Mouse (Mus musculus) forebrain, embryonic 11.5 days (tissue): ENCODE results near the gene Praf2. TPM values are rescaled to one million over a fixed set of nuclear protein-coding genes. Genes with fewer than 3 reads are reported as not detected.
"Not testable (repeated sequence)": the region's sequence is repeated elsewhere in the genome, so short reads cannot be mapped to it uniquely, and the experiment has no call there.

Experiments used
- ATAC-seq: fragments of 200-750 bp; cut with Nextera tagmentation; replicated peaks from 2 replicates; pipeline ENCODE4 v1.8.0; 2017; ENCODE audit warnings: moderate TSS enrichment; ENCODE audit not compliant: low FRiP score
- DNase-seq: peaks from one replicate; pipeline ENCODE4 v3.0.0-alpha.2; 2017; ENCODE audit warnings: low spot score
- H3K27ac ChIP-seq: fragments of 300-500 bp; sonication (generic); 2 replicates; pipeline ENCODE4 v1.5.1; 2014; ENCODE audit warnings: low read depth, low read length
- H3K27me3 ChIP-seq: fragments of 300-500 bp; sonication (generic); 2 replicates; pipeline ENCODE4 v1.6.1; 2014; ENCODE audit warnings: mild to moderate bottlenecking, low read length, mixed read lengths; ENCODE audit not compliant: control insufficient read depth, insufficient read depth
- H3K36me3 ChIP-seq: fragments of 300-500 bp; sonication (generic); 2 replicates; pipeline ENCODE4 v1.6.1; 2014; ENCODE audit warnings: mild to moderate bottlenecking, low read length, moderate library complexity, mixed read lengths; ENCODE audit not compliant: control insufficient read depth, insufficient read depth
- H3K4me1 ChIP-seq: fragments of 300-500 bp; sonication (generic); replicated peaks from 2 replicates; pipeline ENCODE4 v1.6.1; 2014; ENCODE audit warnings: low read length, mixed read lengths; ENCODE audit not compliant: control insufficient read depth, insufficient read depth
- H3K4me2 ChIP-seq: fragments of 300-500 bp; sonication (generic); 2 replicates; pipeline ENCODE4 v1.6.1; 2014; ENCODE audit warnings: low read depth, mild to moderate bottlenecking, low read length, moderate library complexity, mixed read lengths; ENCODE audit not compliant: severe bottlenecking
- H3K4me3 ChIP-seq: fragments of 300-500 bp; sonication (generic); 2 replicates; pipeline ENCODE4 v1.5.1; 2014; ENCODE audit warnings: low read depth, low read length
- H3K9ac ChIP-seq: fragments of 300-500 bp; sonication (generic); 2 replicates; pipeline ENCODE4 v1.6.1; 2014; ENCODE audit warnings: low read length
- H3K9me3 ChIP-seq: fragments of 300-500 bp; sonication (generic); 2 replicates; pipeline ENCODE4 v1.6.1; 2016; ENCODE audit warnings: low read length, mixed read lengths; ENCODE audit not compliant: control insufficient read depth
- WGBS: fragments of 180-500 bp; shearing (Covaris S2); extraction: QIAGEN DNeasy Blood & Tissue Kit; methylation state at CpG from one replicate; pipeline ENCODE4 v1.1.7; 2014; 5-methylcytosine and 5-hydroxymethylcytosine counted together
- polyA plus RNA-seq: library from polyadenylated mRNA; unstranded; fragments of >200 nt; fragmentation: Nextera tagmentation; extraction: Ambion mirVana; gene quantifications from 2 replicates; pipeline ENCODE4 v1.2.1, GENCODE M21; 2014

The Praf2 gene
- polyA plus RNA-seq, 1 experiment from 2014 or later, result 88.7 TPM

DNA sequence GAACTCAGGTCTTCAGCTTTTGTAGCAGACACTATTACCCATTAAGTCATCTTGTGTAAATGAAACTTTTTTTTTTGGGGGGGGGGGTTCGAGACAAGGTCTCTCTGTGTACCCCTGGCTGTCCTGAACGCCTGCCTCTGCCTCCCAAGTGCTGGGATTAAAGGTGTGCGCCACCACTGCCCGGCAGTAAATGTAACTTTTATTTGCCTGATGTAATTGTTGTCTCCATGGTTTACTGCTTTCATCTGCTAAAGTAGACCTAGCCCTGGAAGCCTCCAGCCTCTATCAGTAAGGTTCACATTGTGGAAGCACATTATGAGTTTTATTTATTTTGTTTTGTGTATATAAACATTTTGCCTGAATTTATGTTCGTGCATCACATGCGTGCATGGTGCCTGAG, 31.7 kb upstream of the Praf2 start:
- DNase-seq (no peak), ATAC-seq (peak; percentile 34)
- Histone ChIP-seq H3K27ac (no peak overlapping the region), H3K4me3 (no peak overlapping the region), H3K9me3 (no peaks in the 10 kb centered on the region), H3K36me3 (no peaks in the 10 kb centered on the region), H3K4me2 (peak overlapping the region; percentile 21; the same call in 1 of the 2 replicates), H3K27me3 (no peaks in the 10 kb centered on the region), H3K9ac (no peak overlapping the region), H3K4me1 (no peaks in the 10 kb centered on the region; the same call in 1 of the 2 replicates)
- 49% methylated on average over 6 of the region's 6 CpGs for WGBS

DNA sequence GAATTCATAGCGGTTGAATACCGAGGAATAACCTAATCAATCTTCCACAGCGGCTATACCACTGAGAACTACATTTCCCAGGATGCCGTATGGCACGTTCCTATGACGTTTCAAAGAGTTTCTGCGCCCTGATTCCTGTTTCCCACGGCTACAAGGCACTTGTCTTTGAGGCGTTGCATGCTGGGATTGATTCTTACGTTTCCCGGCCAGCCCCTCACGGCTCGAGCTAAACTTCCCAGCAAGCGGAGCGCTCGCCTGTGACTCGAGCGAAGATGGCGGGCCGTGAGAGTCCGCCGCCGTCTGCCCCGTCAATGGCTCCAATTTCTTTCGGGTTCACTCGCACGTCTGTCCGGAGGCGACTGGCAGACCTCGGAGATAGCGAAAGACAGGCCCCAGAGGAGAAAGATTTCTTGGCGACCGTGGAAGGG, 31.3 kb upstream of the Praf2 start, which contains the start of gene Gpkow:
Gene Gpkow (plus strand): TSS at position 178 of the 428 bp plus-strand sequence.
- H3K4me3 ChIP-seq, result peak within 1 kb of the TSS; percentile 49
- H3K4me2 ChIP-seq, result peak within 1 kb of the TSS; percentile 58
- 12% methylated on average over 33 of the region's 33 CpGs for WGBS
- DNase-seq (peak; percentile 84), ATAC-seq (peak; percentile 94)
- no peaks in the 10 kb centered on the region for H3K36me3 ChIP-seq
- no peaks in the 10 kb centered on the region for H3K27me3 ChIP-seq
- H3K9ac ChIP-seq, result peak within 1 kb of the TSS; percentile 50
- H3K4me1 ChIP-seq, result no peaks in the 10 kb centered on the region; the same call in 1 of the 2 replicates
- H3K27ac ChIP-seq, result no peak within 1 kb of the TSS
- no peaks in the 10 kb centered on the region for H3K9me3 ChIP-seq

DNA sequence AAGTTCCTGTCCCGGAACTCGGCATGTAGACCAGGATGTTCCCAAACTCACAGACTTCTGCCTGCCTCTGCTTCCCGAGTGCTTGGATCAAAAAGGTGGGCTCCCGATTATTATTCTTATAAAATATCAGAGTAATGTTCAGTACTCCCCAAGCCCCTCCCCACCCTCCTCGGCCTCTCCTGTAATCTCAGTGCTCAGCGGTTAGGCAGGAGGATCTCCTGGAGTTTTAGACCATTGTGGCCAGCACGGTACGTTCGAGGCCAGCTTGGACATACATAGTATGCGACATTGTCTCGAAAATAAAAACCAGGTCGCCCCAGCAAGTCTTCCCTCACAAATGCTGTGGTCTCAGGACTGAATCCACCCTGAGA, 14.5 kb upstream of the Praf2 start:
- Histone ChIP-seq H3K9ac (peak overlapping the region; percentile 32; the same call in 1 of the 2 replicates), H3K4me3 (peak overlapping the region; percentile 26), H3K4me2 (peak overlapping the region; percentile 43)
- DNase-seq, ATAC-seq, H3K36me3 ChIP-seq, H3K27ac ChIP-seq, H3K4me1 ChIP-seq, H3K27me3 ChIP-seq, H3K9me3 ChIP-seq: not testable (repeated sequence)
- WGBS, result 31% methylated on average over 5 of the region's 12 CpGs

DNA sequence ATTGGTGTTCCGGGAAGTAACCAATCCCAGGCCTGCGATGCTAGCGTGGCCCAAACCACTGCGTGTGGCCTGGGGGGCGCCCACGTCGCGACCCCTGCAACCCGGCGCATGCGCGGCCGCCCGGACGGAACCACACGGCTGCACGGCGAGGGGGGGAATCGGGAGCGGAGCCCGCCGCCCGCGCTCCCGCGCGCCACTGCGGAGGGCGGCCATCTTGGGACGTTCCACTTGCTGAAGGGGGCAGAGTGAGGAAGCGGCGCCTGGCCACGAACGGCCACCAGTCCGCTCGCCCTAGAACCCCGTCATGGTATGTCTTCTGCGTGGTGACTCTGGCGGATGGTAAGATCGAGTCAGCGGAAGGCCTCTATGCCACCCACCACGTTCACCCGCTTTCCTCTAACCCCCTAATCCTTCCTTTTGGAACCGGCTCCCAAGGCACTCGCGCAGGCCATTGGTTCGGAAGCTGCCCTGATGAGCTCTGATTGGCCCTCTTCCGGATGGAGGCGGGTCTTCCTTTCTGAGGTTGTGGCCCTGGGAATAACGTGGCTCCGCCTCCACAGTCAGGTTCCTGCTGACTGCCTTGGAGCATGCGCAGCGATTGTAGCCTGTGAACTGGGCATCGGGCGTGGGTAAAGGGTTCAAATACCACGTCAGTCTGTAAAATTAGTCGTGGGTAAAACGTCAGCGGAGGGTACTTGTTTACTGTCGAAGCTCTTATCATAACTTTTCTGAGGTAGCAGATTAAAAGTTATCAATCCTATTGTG, 13.9 kb upstream of the Praf2 start, which contains the start of gene Wdr45:
Gene Wdr45 (plus strand): TSS at position 199 of the 765 bp plus-strand sequence.
- H3K4me3 ChIP-seq, result peak within 1 kb of the TSS; percentile 26
- H3K36me3 ChIP-seq, H3K27me3 ChIP-seq, H3K9me3 ChIP-seq, H3K27ac ChIP-seq, H3K4me1 ChIP-seq: not testable (repeated sequence)
- H3K4me2 ChIP-seq, result peak within 1 kb of the TSS; percentile 43
- DNase-seq (peak; percentile 90), ATAC-seq (peak; percentile 97)
- H3K9ac ChIP-seq, result peak within 1 kb of the TSS; percentile 32; the same call in 1 of the 2 replicates
- 18% methylated on average over 37 of the region's 60 CpGs for WGBS

DNA sequence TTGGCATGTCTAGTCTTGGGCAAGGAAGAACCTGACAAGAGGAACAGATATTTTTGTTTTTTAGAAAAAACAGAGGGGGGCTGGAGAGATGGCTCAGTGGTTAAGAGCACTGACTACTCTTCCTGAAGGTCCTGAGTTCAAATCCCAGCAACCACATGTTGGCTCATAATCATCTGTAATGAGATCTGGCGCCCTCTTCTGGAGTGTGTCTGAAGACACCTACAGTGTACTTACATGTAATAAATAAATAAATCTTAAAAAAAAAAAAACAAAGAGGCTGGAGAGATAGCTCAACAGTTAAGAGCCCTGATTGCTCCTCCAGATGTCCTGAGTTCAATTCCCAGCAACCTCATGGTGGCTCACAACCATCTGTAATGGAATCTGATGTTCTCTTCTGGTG, 12.2 kb upstream of the Praf2 start:
- WGBS, result 38% methylated on average over 1 of the region's 1 CpGs
- not testable (repeated sequence) for ATAC-seq, H3K4me2 ChIP-seq, H3K4me3 ChIP-seq, H3K27me3 ChIP-seq, H3K36me3 ChIP-seq, H3K9ac ChIP-seq, H3K4me1 ChIP-seq, DNase-seq, H3K27ac ChIP-seq, H3K9me3 ChIP-seq

DNA sequence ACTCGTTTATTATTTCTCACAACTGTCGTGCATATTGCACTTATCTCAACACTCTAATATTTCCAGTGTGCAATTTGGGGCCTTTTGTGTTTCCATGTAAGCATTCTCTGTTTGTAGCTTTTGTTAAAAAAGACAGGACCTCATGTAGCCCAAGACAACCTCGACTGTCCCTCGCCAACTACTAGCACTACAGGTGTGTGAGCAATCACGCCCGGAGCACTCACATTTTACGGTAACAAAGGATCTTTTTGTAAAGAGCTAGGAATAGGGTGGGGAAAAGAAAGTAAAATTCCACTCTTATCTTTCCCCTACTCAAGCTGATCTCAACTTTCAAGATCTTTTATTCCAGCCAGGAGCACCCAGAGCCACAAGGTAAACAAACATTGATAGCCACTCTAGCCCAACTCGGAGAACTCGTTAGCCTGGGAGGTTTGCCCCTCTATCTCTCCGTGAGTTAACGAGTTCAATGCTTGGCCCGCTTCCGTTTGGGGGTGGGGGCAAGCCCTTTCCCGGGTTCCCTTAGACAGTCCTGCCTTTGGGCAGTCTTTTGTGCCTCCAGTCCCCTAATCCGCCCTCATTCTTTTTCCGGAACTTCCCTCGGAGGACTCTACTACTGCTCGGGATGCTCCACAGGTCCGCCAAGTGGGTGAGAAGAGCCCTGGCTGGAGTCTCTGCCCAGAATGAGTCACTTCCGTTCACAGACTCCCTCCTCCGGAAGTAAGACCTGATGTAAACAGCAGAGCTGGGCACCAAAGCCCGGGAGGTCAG, 6.5 kb upstream of the Praf2 start, which contains the start of gene Gm45208:
Gene Gm45208 (plus strand): TSS at position 732 of the 768 bp plus-strand sequence.
- H3K4me2 ChIP-seq, result peak within 1 kb of the TSS; percentile 57
- H3K4me1 ChIP-seq, result no peaks in the 10 kb centered on the region
- H3K9ac ChIP-seq, result peak within 1 kb of the TSS; percentile 63

DNA sequence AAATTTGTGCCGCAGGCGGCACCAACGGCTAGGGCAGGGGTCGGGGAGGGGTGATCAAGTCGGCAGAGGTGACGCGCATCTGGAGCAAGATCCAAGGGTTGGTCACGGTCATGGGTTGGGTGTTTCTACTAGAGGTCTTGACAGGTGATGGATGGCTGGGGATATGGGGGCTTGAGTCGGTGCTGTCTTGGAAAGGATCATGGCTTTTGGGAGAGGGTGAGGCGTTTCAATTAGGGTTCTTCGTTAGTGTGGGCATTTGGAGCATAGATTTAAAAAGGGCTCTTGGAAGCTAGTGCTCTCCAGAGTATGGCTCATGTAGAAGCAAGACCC, 6.0 kb upstream of the Praf2 start:
- Histone ChIP-seq H3K4me2 (peak overlapping the region; percentile 57), H3K9me3 (no peaks in the 10 kb centered on the region), H3K4me1 (no peaks in the 10 kb centered on the region), H3K36me3 (no peaks in the 10 kb centered on the region; the same call in 1 of the 2 replicates), H3K27me3 (no peaks in the 10 kb centered on the region), H3K27ac (0 out of 2 replicates have a peak overlapping the region, but pooled peaks have one; percentile 79), H3K9ac (peak overlapping the region; percentile 63), H3K4me3 (peak overlapping the region; percentile 46)
- WGBS, result 24% methylated on average over 11 of the region's 11 CpGs
- DNase-seq (no peak), ATAC-seq (no peak)

More for the DNA sequence above, 6.5 kb upstream of the Praf2 start, which contains the start of gene Gm45208:
- peak; percentile 82 for ATAC-seq
- H3K27me3 ChIP-seq, result no peaks in the 10 kb centered on the region
- H3K27ac ChIP-seq, result peak within 1 kb of the TSS; percentile 79
- WGBS, result 23% methylated on average over 22 of the region's 22 CpGs
- no peaks in the 10 kb centered on the region; the same call in 1 of the 2 replicates for H3K36me3 ChIP-seq
- H3K9me3 ChIP-seq, result no peaks in the 10 kb centered on the region
- H3K4me3 ChIP-seq, result peak within 1 kb of the TSS; percentile 46
- DNase-seq, result peak; percentile 72

DNA sequence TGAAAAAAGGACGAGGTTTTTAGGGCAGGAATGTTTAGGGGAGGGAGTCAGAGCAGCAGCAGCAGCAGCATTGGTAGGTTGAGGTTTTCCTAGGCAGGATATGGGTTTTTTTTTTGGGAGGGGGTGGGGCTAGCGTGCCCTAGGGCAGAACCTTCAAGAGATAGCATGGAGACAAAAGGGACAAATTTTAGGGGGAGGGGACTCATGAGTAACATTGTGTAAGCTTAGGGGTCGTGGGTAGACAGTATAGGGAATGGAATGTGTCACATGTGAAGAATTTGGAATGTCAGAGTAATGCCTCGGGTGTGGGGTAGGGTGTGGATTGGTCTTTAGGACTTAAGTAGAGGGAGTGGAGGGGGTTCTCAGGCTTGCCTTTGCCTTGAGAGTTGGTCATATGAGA, 5.5 kb upstream of the Praf2 start:
- 39% methylated on average over 4 of the region's 4 CpGs for WGBS
- H3K27ac ChIP-seq, result no peak overlapping the region
- ATAC-seq, result no peak

More for the DNA sequence above, 5.5 kb upstream of the Praf2 start:
- no peak for DNase-seq
- Histone ChIP-seq H3K27me3 (no peaks in the 10 kb centered on the region), H3K9me3 (no peaks in the 10 kb centered on the region), H3K9ac (no peak overlapping the region), H3K4me3 (peak overlapping the region; percentile 46), H3K4me1 (no peaks in the 10 kb centered on the region), H3K4me2 (peak overlapping the region; percentile 57), H3K36me3 (no peaks in the 10 kb centered on the region; the same call in 1 of the 2 replicates)
